ENCODE assay signal across 17 mouse cellular contexts in genomic region chr14:36145261-36145660, GRCm38 (mm10). TPM values are rescaled to one million over a fixed set of nuclear protein-coding genes. Genes with fewer than 3 reads are reported as not detected.
DNase-seq lines count a peak whose midpoint lies in the region.
"Had no signal": no experiment of that assay in that cellular context is flagged by ENCODE, and none has a peak within 500 bp of the region (broad histone marks: within the 10 kb centered on the region; RNA-seq: fewer than 3 reads in every experiment).

No protein-coding gene starts in this region.

- DNase-seq in layer of hippocampus, adult 11-12 months (ENCODE audit: low spot score) = peak; percentile 5
- DNase-seq in layer of hippocampus, postnatal 10 days (ENCODE audit: low spot score in 2 of 2) = no peak
- DNase-seq in right cerebral cortex, adult 18-20 months = peak; percentile 2
- no peak for DNase-seq in right cerebral cortex, adult 2 months (ENCODE audit: low spot score in 2 of 2)
- DNase-seq in layer of hippocampus, adult 9-11 months = peak; percentile 18
- no peak for DNase-seq in urinary bladder, postnatal 14 days (ENCODE audit: low spot score)
- DNase-seq in cerebellum, postnatal 10 days = no peak
- DNase-seq: adrenal gland, adult 8-10 months; adrenal gland, postnatal 36 days; cerebellum, adult 11 months; cerebellum, adult 8-10 months; cerebellum, postnatal 25 days; gastrocnemius, postnatal 14 days; heart, adult 2 months; heart, postnatal 14 days had no signal

RNA-seq across cellular contexts. Expression of gene 4930474N05Rik, which starts 50.5 kb away (rescaled TPM):
- not detected for total RNA-seq in layer of hippocampus, postnatal 10 days (2021)
- total RNA-seq: adrenal gland, adult 8-10 months; adrenal gland, postnatal 36 days; ES-E14; gastrocnemius, postnatal 14 days; heart, adult 2 months; heart, postnatal 14 days; hematopoietic stem cell, adult 5-6 weeks had no signal

Comparison
In these comparisons a context has a peak if more than half of its experiments do, and no peak if none do; other contexts are left out.
1. DNase-seq: peak in layer of hippocampus, adult 11-12 months (single experiment), right cerebral cortex, adult 18-20 months (single experiment) and layer of hippocampus, adult 9-11 months (single experiment); none in layer of hippocampus, postnatal 10 days (0 of 2), right cerebral cortex, adult 2 months (0 of 2), urinary bladder, postnatal 14 days (single experiment) and cerebellum, postnatal 10 days (0 of 2).